Mouse (Mus musculus) heart, embryonic 15.5 days (tissue): ENCODE data around the gene Dppa2. TPM values are rescaled to one million over a fixed set of nuclear protein-coding genes. Genes with fewer than 3 reads are reported as not detected.
"Not testable (repeated sequence)": the region's sequence is repeated elsewhere in the genome, so short reads cannot be mapped to it uniquely, and the experiment has no call there.

Source experiments
- ATAC-seq: fragments of 200-750 bp; cut with Nextera tagmentation; replicated peaks from 2 replicates; pipeline ENCODE4 v1.8.0; 2017; ENCODE audit warnings: low read depth, moderate TSS enrichment; ENCODE audit not compliant: insufficient number of reproducible peaks, insufficient read depth, low FRiP score
- H3K27ac ChIP-seq: fragments of 300-500 bp; sonication (generic); 2 replicates; pipeline ENCODE4 v1.5.1; 2015; ENCODE audit warnings: mild to moderate bottlenecking, inconsistent platforms
- H3K27me3 ChIP-seq: fragments of 300-500 bp; sonication (generic); 2 replicates; pipeline ENCODE4 v1.6.1; 2015; ENCODE audit warnings: inconsistent platforms
- H3K36me3 ChIP-seq: fragments of 300-500 bp; sonication (generic); 2 replicates; pipeline ENCODE4 v1.6.1; 2015; ENCODE audit warnings: mild to moderate bottlenecking, inconsistent platforms
- H3K4me1 ChIP-seq: fragments of 300-500 bp; sonication (generic); replicated peaks from 2 replicates; pipeline ENCODE4 v1.6.1; 2015; ENCODE audit warnings: inconsistent platforms
- H3K4me2 ChIP-seq: fragments of 300-500 bp; sonication (generic); 2 replicates; pipeline ENCODE4 v1.6.1; 2015; ENCODE audit warnings: inconsistent platforms, mild to moderate bottlenecking, moderate library complexity
- H3K4me3 ChIP-seq: fragments of 300-500 bp; sonication (generic); 2 replicates; pipeline ENCODE4 v1.5.1; 2015; ENCODE audit warnings: mild to moderate bottlenecking, inconsistent platforms
- H3K9ac ChIP-seq: fragments of 300-500 bp; sonication (generic); 2 replicates; pipeline ENCODE4 v1.6.1; 2015; ENCODE audit warnings: mild to moderate bottlenecking, inconsistent platforms
- H3K9me3 ChIP-seq: fragments of 300-500 bp; sonication (generic); replicated peaks from 2 replicates; pipeline ENCODE4 v1.6.1; 2016; ENCODE audit warnings: inconsistent platforms
- WGBS: fragments of 180-500 bp; shearing (Covaris S2); methylation state at CpG from one replicate; pipeline ENCODE4 v1.1.7; 2015; ENCODE audit warnings: mixed read lengths; 5-methylcytosine and 5-hydroxymethylcytosine counted together
- polyA plus RNA-seq: library from polyadenylated mRNA; unstranded; fragments of >200 nt; fragmentation: Nextera tagmentation; extraction: Ambion mirVana; gene quantifications from 2 replicates; pipeline ENCODE4 v1.2.1, GENCODE M21; 2015

Dppa2 gene
- polyA plus RNA-seq, 1 experiment from 2014 or later: not detected

GRCm38 (mm10) chr16:48303983-48304382, 275 bp downstream of the Dppa2 start:
- ATAC-seq: no peak
- Histone ChIP-seq H3K36me3 (no peaks in the 10 kb centered on the region), H3K4me2 (no peak overlapping the region), H3K27me3 (no peaks in the 10 kb centered on the region), H3K4me3 (no peak overlapping the region), H3K27ac (no peak overlapping the region), H3K4me1 (no peaks in the 10 kb centered on the region), H3K9me3 (no peaks in the 10 kb centered on the region), H3K9ac (no peak overlapping the region)
- 49% methylated on average over 3 of the region's 3 CpGs for WGBS

GRCm38 (mm10) chr16:48308916-48309315, 5.2 kb downstream of the Dppa2 start:
- WGBS: 90% methylated on average over 10 of the region's 10 CpGs
- H3K4me3 ChIP-seq, H3K9me3 ChIP-seq, H3K9ac ChIP-seq, ATAC-seq, H3K36me3 ChIP-seq, H3K4me1 ChIP-seq, H3K27ac ChIP-seq, H3K27me3 ChIP-seq, H3K4me2 ChIP-seq: not testable (repeated sequence)

GRCm38 (mm10) chr16:48309912-48310630, 6.4 kb downstream of the Dppa2 start:
- Histone ChIP-seq H3K27me3 (no peaks in the 10 kb centered on the region), H3K4me2 (no peak overlapping the region), H3K4me3 (no peak overlapping the region), H3K9me3 (no peaks in the 10 kb centered on the region), H3K36me3 (no peaks in the 10 kb centered on the region), H3K9ac (no peak overlapping the region), H3K27ac (no peak overlapping the region), H3K4me1 (no peaks in the 10 kb centered on the region)
- WGBS: 74% methylated on average over 12 of the region's 12 CpGs
- no peak for ATAC-seq

GRCm38 (mm10) chr16:48315294-48315693, 11.6 kb downstream of the Dppa2 start:
- H3K4me2 ChIP-seq: no peak overlapping the region
- no peak for ATAC-seq

GRCm38 (mm10) chr16:48320781-48321180, 17.1 kb downstream of the Dppa2 start:
- no peak overlapping the region for H3K27ac ChIP-seq
- ATAC-seq: no peak
- no peaks in the 10 kb centered on the region for H3K36me3 ChIP-seq
- H3K4me1 ChIP-seq: no peaks in the 10 kb centered on the region
- no peak overlapping the region for H3K4me3 ChIP-seq
- H3K27me3 ChIP-seq: no peaks in the 10 kb centered on the region
- H3K9me3 ChIP-seq: no peaks in the 10 kb centered on the region
- no peak overlapping the region for H3K4me2 ChIP-seq
- H3K9ac ChIP-seq: no peak overlapping the region
- WGBS: 89% methylated on average over 6 of the region's 6 CpGs

More at GRCm38 (mm10) chr16:48315294-48315693, 11.6 kb downstream of the Dppa2 start:
- no peaks in the 10 kb centered on the region for H3K27me3 ChIP-seq
- H3K9me3 ChIP-seq: no peaks in the 10 kb centered on the region
- H3K4me3 ChIP-seq: no peak overlapping the region
- no peaks in the 10 kb centered on the region for H3K36me3 ChIP-seq
- no peak overlapping the region for H3K9ac ChIP-seq
- H3K4me1 ChIP-seq: no peaks in the 10 kb centered on the region
- WGBS: 88% methylated on average over 3 of the region's 3 CpGs
- no peak overlapping the region for H3K27ac ChIP-seq

GRCm38 (mm10) chr16:48323133-48323532, 19.4 kb downstream of the Dppa2 start:
- H3K4me2 ChIP-seq: no peak overlapping the region
- H3K9me3 ChIP-seq: no peaks in the 10 kb centered on the region
- H3K27ac ChIP-seq: no peak overlapping the region
- H3K27me3 ChIP-seq: no peaks in the 10 kb centered on the region
- ATAC-seq: no peak
- no peak overlapping the region for H3K4me3 ChIP-seq
- WGBS: 64% methylated on average over 6 of the region's 6 CpGs
- no peaks in the 10 kb centered on the region for H3K4me1 ChIP-seq
- no peak overlapping the region for H3K9ac ChIP-seq
- H3K36me3 ChIP-seq: no peaks in the 10 kb centered on the region

DNA sequence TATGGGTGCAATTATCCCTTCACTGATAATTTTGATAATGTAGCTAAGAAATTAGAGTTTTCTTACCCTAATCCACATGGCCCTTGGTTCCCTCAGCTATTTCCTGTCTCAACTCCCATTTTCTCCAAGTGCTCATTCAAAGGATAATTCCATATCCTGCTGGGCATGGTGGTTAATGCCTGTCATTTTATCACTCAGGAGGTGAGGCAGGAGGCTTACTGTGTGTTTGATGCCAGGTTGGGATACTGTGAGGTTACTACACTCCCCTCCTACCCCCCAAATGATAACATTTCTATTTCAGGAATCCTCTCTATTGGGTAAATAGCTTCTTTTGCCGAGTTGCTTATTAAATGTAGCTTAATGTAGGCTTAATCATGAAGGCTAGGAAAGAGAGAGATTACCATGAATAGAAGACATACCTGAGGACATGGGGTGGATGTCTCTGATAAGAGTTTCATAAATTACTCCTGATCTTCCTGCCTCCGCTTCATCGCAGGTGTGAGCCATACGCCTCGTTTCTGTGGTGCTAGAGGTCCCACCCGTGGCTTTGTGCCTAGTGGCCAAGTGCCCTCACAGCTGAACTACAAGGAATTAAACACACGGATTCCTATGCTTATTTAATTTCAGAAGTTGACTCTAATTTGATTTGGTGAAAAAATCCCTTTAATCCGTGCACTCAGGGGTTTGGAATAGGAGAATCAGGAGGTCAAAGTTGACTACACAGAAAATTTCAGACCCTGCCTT, 20.1 kb downstream of the Dppa2 start:
- Histone ChIP-seq H3K36me3 (no peaks in the 10 kb centered on the region), H3K4me3 (no peak overlapping the region), H3K27ac (no peak overlapping the region), H3K4me1 (no peaks in the 10 kb centered on the region), H3K9ac (no peak overlapping the region), H3K9me3 (no peaks in the 10 kb centered on the region), H3K27me3 (no peaks in the 10 kb centered on the region), H3K4me2 (no peak overlapping the region)
- 79% methylated on average over 8 of the region's 8 CpGs for WGBS
- no peak for ATAC-seq

DNA sequence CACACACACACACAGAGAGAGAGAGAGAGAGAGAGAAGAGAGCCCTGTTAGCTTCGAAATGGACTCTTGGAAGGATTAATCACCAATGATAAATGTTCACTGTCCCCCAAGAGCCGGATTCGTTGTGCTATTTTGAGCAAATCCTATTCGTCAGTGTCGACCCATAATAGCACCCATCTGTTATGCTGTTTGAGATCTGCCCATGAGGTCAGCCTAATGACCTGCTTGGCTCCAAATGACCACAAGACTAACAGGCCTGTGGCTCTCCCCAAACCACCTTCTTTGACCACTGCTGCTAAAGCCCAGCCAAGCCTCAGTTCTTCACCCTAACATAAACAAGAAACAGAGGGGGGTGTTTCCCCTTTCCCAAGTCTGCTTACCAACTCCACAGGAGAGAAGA, 23.2 kb downstream of the Dppa2 start:
- Histone ChIP-seq H3K27ac (no peak overlapping the region), H3K9ac (no peak overlapping the region), H3K36me3 (no peaks in the 10 kb centered on the region), H3K4me3 (no peak overlapping the region), H3K4me2 (no peak overlapping the region), H3K9me3 (no peaks in the 10 kb centered on the region), H3K27me3 (no peaks in the 10 kb centered on the region), H3K4me1 (no peaks in the 10 kb centered on the region)
- no peak for ATAC-seq
- WGBS: 45% methylated on average over 5 of the region's 5 CpGs

DNA sequence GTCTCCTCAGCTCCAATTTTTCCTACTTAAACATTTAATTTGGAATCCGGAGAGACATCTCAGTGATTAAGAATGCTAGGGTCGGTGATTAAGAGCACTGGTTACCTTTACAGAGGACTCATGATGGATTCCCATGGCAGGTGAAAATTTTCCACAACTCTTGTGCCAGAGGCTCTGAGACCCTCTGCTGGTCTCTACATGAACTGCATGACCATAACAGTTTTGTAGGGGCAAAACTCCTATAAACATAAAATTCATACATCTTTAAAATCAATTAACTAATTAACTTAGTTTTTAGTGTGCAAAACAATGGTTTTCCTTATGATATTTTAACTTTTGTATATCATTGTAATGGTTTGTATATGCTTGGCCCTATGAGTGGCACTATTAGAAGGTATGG, 24.7 kb downstream of the Dppa2 start:
- Histone ChIP-seq H3K9ac (no peak overlapping the region), H3K4me1 (no peaks in the 10 kb centered on the region), H3K27ac (no peak overlapping the region), H3K36me3 (no peaks in the 10 kb centered on the region), H3K27me3 (no peaks in the 10 kb centered on the region), H3K4me3 (no peak overlapping the region), H3K9me3 (no peaks in the 10 kb centered on the region), H3K4me2 (no peak overlapping the region)
- no peak for ATAC-seq
- WGBS: 86% methylated on average over 2 of the region's 2 CpGs

- 85% methylated on average over 3 of the region's 3 CpGs for WGBS
- Histone ChIP-seq H3K4me1 (no peaks in the 10 kb centered on the region), H3K4me3 (no peak overlapping the region), H3K4me2 (no peak overlapping the region), H3K9ac (no peak overlapping the region), H3K27me3 (no peaks in the 10 kb centered on the region), H3K36me3 (no peaks in the 10 kb centered on the region), H3K9me3 (no peaks in the 10 kb centered on the region), H3K27ac (no peak overlapping the region)
- ATAC-seq: no peak
These were observed 28.1 kb downstream of the Dppa2 start for GRCm38 (mm10) chr16:48331822-48332221.

GRCm38 (mm10) chr16:48335326-48335725, 31.6 kb downstream of the Dppa2 start:
- no peak overlapping the region for H3K27ac ChIP-seq
- H3K9me3 ChIP-seq: no peaks in the 10 kb centered on the region
- no peaks in the 10 kb centered on the region for H3K4me1 ChIP-seq
- 80% methylated on average over 4 of the region's 4 CpGs for WGBS
- H3K4me2 ChIP-seq: no peak overlapping the region
- H3K9ac ChIP-seq: no peak overlapping the region
- no peaks in the 10 kb centered on the region for H3K27me3 ChIP-seq
- no peaks in the 10 kb centered on the region for H3K36me3 ChIP-seq
- no peak overlapping the region for H3K4me3 ChIP-seq
- ATAC-seq: no peak

GRCm38 (mm10) chr16:48344193-48344592, 40.5 kb downstream of the Dppa2 start:
- WGBS: 75% methylated on average over 2 of the region's 2 CpGs
- H3K4me3 ChIP-seq: no peak overlapping the region
- H3K4me2 ChIP-seq: no peak overlapping the region
- no peak for ATAC-seq
- no peaks in the 10 kb centered on the region for H3K9me3 ChIP-seq
- H3K27ac ChIP-seq: no peak overlapping the region
- no peaks in the 10 kb centered on the region for H3K4me1 ChIP-seq
- H3K27me3 ChIP-seq: no peaks in the 10 kb centered on the region
- no peaks in the 10 kb centered on the region for H3K36me3 ChIP-seq
- no peak overlapping the region for H3K9ac ChIP-seq
